Mouse (Mus musculus) kidney, adult 18-20 months (tissue): ENCODE measurements around the gene Castor2.

Experiments
- DNase-seq: peaks from one replicate; pipeline ENCODE4 v3.0.0; 2021

Gene Castor2

DNA sequence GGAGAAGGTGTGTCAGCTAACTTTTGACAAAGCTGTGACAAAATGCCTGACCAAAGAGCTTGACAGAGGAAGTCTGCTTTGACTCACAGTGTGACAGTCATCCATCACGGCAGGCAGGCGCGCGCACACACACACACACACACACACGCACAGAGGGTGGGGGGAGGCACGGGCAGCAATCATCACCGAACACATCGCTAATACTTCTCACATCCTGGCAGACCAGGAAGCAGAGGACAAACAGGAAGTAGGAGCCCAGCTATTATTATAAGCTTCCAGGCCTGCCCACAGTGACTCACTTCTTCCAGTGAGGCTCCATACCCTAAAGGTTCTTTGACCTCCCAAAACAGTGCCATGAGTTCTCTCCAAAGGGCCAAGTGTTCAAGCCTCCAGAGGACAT is 6.3 kb downstream of the Castor2 start:
- DNase-seq = no peak

DNA sequence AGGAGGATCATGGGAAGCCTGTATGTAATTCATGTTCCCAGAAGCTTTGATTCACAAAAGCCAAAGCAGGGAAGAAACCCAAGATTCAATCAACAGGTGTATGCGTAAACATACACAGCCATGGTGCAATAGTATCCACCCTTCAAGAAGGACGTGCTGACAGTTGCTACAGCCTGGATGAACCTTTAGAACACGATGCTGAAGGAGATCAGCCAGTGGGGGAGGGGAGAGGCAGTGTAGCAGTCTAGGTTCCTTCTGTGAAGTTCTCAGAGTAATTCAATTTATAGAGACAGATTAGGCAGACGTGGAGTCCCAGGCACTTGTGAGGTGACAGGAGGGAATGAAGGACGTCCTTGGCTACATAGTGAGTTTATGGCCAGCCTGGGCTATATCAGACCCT is 15.5 kb downstream of the Castor2 start:
- DNase-seq = no peak

DNA sequence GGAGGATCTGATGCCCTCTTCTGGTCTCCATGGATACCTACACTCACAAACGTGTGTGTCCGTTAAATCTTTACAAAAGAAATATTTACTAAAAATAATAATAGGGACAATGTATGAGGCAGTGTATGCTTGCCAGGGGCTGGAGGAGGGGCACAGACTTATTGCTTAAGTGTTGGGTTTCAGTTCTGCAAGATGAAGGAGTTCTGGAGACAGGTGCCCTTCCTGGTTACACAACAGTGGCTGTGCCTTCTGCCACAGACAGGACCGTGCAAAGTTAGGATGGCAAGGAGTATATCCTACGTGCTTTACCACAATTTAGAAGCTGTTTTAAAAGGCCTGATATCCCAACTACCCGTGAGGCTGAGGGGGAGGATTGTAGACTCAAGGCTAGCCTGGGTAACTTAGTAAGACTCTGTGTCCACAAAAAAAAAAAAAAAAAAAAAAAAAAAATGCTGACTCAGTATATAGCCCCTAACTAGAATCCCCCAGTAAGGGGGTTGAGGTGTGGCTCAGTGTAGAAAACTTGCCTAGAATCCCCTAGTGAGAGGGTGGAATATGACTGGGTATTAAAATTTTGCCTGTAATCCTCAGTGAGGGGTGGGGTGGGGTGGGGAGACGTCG is 16.2 kb downstream of the Castor2 start:
- no peak for DNase-seq

DNA sequence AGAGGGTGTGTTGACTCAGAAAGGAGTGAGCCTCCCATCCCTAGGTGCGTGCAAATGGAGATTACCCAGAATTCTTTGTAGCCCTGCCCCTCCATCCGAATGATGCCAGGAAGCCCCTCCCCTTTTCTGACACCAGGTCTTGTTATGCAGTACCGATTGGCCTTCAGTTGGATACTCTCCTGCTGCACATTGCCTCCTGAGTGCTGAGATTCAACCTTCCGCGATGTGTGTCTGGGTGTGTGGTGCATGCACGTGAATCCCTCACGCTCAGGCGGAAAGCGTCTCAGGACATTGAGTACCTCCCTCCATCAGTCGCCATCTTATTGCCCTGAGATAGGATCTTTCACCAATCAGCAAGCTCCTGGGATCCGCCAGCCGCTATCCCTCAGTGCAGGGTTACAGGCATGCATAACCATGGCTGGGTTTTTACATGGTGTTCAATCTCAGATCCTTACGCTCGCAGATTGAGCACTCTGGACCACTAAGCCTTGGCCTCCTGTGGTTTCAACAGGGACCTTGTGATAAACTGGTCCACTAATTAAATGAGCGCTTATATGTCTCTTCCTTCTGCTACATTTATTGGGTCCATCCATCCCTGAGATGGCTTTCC is 19.4 kb downstream of the Castor2 start:
- DNase-seq = no peak

DNA sequence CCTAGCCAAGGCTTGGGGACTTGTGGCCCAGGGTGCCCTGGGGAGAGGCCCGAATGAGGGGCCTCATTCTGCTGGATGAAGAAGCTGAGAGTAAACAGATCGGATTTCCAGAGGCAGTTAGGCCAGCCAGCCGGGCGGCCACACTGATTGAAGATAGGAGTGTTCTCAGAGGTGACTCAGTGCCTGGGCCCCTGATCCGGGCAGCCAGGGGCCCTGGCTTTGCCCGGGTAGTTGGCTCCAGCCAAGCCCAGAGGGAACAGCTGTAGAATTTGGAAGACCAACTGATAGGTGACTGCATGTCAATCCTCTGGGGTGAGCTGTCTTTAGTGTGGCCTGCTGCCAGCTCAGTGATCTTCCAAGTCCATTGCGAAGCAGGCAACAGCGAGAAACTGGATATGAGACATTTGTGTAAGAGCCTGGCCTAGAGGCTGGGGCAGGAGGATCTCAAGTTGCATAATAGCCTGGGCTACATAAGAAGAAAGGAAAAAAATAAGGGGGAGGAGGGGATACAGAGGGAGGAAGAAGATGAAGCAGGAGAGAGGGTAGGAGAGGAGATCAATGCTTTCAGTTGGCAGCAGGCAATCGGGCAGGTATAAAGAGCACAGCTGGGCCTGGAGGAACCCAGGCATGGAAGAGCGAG is 20.1 kb downstream of the Castor2 start:
- no peak for DNase-seq

DNA sequence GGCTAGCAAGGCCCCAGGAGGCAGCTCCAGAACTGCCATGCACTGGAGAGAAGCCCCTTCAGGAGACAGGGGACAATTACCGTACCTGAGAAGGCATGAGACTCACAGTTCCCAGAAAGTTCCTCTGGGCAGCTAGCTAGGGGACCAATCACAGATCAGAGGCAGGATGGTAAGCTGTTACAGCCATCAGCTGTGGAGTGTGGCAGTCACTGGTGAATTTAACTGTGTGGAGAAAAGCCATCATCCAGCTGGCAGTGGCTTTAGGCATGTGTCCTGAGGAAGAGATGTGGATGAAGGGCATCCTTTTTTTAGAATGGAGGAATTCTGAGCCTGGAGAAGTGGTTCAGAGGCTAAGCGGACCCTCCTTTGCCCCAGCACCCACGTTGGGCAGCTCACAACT is 20.6 kb downstream of the Castor2 start:
- no peak for DNase-seq

DNA sequence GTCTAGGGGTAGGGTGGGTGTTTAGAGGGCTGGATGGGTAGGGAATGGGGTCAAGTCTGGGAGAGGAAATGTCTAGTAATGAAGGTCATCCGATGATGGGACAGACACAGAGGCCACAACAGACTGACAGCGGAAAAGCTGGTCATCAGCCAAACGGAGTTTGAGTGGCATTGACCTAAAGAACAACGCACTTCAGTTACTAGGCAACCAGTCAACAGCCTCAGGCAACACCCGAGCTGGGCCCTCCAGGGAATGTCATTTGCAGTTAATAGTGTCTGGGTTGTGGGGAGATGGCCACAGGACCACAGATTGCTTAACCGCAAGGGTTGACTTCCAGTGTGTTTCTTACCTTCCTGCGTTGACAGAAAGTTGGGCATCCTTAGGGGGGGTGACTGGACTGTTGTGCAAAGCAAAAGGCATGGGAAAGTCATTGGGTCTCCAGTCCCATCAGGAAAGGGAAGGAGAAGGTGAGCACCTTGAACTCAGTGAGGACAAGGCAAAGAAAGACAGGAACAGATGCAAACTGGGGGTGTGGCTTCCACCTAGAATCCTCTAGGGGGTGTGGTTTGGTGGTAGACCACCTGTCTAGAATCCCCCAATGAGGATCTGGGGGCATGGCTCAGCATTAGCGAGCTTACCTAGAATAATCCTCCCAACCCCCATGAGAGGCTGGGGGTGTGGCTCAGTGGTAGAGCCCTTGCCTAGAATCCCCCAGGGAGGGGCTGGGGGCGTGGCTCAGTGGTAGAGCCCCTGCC is 21.8 kb downstream of the Castor2 start:
- no peak for DNase-seq

DNA sequence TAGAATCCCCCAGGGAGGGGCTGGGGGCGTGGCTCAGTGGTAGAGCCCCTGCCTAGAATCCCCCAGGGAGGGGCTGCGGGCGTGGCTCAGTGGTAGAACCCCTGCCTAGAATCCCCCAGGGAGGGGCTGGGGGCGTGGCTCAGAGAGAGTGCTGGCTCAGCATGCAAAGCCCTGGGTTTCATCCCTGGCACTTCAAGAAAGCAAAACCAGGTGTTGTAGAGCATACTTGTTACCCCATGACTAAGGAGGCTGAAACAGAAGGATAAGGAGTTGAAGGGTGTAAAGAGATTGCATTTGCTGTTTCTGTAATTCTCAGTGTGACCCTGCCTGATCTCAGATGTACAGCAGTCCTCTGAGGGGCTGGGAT is 22.4 kb downstream of the Castor2 start:
- no peak for DNase-seq

DNA sequence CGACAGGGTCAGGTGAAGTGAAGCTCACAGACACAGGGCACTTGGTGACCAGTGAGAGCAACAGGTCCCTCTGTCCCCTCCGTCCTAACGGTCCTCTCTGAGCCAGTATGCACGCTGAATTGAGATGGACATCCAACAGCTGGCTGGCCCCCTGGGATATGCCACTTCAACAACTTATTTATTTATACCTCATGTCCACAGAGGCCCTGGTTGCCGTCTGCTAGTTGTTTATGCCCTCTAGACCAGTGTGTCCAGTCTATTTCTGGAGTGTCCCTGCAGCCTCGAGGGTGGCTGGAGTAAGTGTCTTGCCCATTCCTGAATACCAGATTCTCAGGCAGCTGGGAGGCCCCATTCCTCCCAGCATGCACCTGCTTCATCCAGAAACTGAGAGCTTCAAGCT is 24.3 kb downstream of the Castor2 start:
- DNase-seq = no peak

DNA sequence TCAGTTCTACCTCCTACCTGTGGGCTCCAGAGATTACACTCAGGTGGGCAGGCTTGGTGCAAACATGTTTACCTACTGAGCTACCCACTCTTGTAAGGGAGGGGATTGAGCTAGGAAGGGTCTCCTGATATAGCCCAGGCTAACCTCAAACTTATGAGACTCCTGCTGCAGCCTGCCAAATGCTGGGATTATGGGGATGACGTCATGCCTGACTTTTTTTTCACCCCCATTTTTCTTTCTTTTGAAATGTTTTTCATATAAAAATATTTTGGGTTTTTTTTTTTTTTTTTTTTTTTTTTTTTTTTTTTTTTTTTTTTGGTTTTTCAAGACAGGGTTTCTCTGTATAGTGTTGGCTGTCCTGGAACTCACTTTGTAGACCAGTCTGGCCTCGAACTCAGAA is 26.7 kb downstream of the Castor2 start:
- DNase-seq = no peak

DNA sequence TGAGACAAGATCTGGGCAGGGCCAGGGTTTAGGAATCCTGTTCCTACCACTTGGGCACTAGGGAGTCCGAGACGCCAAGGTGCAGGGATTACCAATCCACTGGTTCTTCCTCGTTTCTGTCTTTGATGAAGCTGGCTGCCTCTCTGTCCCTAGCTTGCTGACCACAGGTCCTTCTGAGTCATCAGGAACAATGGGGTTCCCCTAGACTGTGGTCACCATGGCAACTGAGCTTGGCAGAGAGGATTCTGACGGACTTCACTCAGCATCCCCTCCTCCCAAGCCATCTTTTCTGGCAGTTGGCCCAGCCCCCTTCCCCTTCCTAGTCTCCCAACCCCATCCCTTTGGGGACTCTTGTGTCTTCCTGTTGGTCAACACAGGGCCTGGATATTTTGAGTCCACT is 32.1 kb downstream of the Castor2 start:
- DNase-seq = no peak

DNA sequence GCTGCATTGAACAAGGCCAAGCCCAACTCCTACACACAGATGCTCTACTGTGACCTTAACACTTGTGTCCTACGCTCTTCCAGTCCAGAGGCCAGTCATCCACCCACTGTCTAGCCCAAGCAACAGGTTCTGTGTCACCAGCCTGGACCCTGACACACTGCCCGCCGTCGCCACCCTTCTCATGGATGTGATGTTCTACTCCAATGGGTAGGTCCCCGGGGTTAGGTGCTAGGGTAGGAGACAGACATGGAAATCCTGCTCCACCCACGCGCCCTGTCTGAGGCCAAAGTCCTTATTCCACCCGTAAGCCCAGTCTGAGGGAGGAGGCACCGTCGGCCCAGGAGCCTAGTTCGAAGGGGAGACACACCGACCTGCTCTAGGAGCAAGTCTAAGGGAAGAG is 36.5 kb downstream of the Castor2 start:
- peak; percentile 16 for DNase-seq

DNA sequence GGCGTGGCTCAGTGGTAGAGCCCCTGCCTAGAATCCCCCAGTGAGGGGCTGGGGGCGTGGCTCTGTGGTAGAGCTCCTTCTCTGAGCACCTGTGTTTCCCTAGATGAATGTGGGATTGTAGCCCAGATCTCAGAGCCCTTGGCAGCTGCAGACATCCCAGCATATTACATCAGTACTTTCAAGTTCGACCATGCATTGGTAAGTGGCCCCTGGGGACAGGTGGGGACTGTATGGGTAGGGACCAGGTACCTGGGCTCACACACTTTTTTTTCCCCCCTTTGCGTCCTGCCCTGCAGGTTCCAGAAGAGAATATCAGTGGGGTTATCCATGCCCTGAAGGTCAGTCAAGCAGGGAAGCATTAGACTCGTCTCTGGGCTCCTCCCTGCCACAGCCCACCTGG is 38.4 kb downstream of the Castor2 start:
- no peak for DNase-seq

DNA sequence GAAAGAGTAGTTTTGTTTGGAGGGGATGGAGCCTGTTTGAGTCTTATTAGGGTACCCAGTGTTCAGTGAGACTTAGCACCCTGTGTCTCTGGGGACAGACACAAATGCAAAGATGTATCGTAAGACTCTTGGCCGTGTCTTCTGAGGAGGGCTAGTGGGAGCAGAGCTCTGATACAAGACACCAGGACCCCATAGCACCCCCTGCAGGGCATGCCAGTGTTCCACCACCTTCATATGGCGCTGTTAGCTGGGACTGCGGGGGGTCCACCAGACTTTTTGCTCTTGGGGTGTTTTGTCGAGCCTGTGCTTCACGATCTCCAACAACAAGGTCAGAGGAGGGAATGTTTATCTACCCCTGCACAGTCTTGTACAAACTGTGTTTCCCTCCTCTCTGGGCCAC is 39.9 kb downstream of the Castor2 start:
- no peak for DNase-seq

DNA sequence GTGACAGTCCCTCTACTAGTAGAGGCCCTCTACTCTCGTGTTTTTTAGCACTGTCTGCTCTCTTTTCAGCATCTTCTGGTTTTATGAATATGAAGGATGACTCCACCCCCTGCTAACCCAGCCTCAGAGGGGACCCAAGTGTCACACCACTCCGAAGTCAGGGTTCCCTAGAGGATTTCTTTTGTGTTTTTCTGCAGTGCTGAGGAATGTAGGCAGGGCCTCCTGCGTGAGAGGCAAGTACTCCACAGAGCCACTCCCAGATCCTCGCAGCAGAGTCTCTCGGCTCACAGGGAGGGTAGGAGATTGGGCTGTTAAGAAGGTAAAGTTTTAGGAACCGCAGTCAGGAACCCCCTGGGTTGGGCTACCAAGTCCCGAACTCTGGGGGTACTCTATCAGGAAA is 41.7 kb downstream of the Castor2 start:
- DNase-seq = no peak

DNA sequence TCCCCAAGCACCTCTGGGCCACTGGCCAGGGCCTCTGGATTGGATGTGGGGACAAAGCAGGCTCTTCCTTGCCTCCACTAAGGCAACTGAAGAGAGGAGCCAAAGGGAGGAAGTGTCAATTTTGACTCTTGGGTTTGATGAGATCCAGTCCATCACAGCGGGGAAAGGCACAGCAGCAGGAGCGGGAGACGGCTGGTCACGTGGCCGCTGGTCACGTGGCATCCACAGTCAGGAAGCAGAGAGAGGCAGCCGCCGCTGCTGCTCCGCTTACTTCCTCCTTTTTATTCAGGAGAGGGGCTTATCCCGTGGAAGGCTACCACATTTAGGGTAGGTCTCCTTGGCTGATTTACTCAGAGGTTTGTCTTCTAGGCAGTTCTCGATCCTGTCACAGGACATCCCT is 42.9 kb downstream of the Castor2 start:
- DNase-seq = no peak

DNA sequence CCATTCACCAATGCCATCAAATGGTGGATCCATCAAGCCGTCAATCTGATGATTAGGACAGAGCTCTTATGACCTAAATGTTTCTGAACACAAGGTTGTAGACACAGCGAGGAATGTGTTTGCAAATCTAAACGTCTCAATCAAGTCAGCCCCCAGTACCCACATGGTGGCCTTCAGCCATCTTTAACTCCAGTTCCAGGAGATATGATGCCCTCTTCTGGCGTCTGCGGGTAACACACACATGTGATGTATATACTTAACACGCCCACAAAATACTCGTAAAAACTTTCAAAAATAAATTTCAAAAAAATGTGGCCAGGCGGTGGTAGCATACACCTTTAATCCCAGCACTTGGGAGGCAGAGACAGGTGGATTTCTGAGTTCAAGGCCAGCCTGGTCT is 45.5 kb downstream of the Castor2 start:
- DNase-seq = no peak

DNA sequence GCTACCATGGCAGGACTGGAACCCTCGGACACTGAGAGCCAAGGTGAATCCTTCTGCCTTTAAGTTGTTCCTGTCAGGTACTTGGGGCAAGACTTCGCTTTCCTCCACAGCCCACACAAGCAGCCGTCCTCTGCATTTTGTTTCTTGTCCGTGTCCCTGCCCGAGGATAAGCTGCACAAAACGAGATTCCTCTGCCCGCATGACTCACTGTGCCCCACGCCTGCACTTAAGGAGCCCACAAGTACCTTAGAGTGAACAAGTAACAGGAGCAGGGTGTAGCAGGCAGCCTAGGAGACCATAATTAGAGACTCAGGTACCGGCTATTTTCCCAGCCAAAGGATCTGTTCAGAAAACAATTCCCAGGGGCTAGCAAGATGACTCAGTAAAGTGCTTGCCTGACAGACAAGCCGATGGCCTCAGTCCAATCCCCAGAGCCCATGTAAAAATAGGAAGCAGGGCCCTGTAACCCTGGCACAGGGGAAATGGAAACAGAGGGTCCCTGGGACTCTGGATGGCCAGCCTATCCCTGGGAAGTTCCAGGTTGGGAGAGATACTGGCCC is 47.8 kb downstream of the Castor2 start:
- no peak for DNase-seq

DNA sequence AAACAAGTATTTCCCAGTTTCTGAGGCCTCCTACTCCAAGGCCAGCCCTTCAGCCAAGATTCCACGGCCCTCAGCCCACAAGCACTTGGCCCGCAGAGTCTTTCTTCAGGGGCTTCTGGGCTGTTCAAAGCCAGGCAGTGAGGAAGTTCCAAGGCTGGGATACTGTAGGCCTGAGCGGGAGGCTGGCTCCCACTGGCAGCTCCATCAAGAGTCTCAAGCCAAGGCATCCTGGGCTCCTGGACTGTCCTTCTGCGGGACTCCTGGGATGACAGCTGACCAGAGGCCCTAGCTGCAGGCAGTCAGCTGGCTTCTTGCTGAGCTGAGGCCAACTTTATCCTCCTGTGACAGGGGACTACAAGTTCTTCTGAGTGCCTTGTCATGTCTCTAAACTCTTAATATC is 48.6 kb downstream of the Castor2 start:
- DNase-seq = no peak

DNA sequence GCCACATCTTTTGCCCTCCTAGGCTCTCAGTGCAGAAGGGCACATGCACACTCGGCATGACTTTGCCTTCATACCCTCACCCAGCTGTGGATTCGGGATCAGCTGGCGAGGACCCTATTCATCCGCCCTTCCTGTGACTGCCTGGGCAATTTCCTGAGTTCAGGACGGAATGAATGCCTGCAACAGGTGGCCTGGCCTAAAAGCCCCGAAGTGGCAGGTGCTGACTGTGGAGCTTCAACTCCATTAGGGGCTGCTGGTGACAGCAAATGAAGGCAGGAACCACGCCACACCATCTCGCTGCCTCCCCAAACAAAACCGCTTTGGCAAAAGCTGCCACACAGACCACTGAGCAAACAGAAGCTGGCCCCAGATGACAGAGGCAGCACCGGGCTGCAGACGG is 52.4 kb downstream of the Castor2 start:
- DNase-seq = no peak

DNA sequence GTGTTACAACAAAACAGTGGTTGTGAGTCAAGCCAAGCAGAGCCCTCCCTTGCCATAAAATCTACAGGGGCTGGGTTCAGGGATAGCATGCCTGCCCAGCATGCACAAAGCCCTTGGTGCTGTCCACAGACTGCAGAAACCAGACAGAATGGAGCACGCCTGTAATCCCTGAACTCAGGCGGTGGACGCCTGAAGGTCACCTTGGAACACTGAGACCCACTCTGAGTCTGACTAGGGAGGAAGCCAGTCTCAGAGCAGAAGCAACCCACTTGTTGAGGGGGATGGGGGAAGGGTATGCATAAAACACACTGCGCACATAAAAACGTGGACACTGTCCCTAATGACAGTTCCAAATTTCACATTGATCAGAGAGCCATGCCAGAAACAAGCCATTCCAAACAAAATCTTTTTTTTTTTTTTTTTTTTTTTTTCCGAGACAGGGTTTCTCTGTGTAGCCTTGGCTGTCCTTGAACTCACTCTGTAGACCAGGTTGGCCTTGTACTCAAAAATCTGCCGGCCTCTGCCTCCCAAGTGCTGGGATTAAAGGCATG is 56.5 kb downstream of the Castor2 start:
- no peak for DNase-seq

DNA sequence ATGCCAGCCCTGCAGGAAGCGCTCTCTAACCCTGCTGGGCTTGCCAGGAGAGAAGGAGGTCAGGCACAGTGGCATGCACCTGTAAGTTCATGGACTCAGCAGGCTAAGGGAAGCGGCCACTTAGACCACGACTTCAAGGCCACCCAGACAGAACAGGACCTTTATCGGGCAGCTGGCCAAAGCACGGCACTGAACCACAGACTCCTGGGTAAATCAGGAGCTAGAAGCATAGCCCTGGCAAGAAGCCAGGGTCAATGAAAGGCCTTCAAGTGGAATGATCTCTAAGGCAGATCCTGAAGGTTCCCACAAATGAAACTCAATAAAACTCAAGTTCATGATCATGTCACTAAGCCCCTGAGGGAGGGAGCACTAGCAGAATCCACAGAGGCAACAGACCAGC is 65.2 kb downstream of the Castor2 start:
- peak; percentile 76 for DNase-seq

DNA sequence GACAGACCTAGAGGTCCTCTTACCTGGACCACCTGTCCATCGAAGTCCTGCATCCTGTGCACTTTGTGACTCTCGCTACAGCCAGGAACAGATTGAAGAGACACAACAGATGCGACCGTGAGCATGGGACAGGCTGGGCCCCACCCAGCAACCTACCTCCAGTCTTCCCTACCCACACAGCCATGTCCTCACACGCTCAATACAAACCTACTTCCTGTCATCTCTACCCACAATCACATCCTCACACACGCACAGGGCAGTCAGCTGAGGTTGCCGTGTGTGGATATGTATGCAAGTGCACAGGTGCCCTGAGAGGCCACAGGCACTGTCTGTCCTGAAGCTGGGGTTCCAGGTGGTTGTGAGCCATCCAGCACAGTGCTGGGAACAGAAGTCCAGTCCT is 67.1 kb downstream of the Castor2 start:
- DNase-seq = no peak

DNA sequence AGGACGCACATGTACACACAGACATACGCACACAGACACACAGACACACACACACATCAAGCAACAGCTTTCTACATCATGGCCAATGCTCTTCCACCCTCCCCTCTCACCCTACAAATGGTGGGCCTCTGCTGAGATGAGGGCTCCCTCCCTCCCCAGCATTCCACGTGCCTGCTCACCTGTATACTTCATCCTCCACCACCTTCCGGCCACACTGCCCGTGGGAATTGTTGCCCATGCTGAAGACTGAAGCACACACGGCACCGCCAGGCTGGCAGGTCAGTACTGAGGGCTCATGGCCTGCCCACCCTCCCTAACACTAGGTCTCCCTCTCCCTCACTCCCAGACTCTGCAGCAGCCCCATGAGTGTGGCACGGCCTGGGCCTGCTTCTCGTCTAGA is 68.5 kb downstream of the Castor2 start:
- DNase-seq = no peak
